Mouse (Mus musculus) embryonic facial prominence, embryonic 15.5 days (tissue): ENCODE measurements around the gene Sycn. TPM values are rescaled to one million over a fixed set of nuclear protein-coding genes. Genes with fewer than 3 reads are reported as not detected.
A peak's percentile ranks its signal among the peaks of the same experiment; 100 is the strongest.

Experiments used
- ATAC-seq: fragments of 200-750 bp; cut with Nextera tagmentation; 2 replicates; pipeline ENCODE4 v1.8.0; 2017; ENCODE audit warnings: low read depth, moderate TSS enrichment; ENCODE audit not compliant: insufficient number of reproducible peaks, low FRiP score, low TSS enrichment
- H3K27ac ChIP-seq: fragments of 300-500 bp; sonication (generic); replicated peaks from 2 replicates; pipeline ENCODE4 v1.5.1; 2015; ENCODE audit warnings: mild to moderate bottlenecking, inconsistent platforms
- H3K27me3 ChIP-seq: fragments of 300-500 bp; sonication (generic); 2 replicates; pipeline ENCODE4 v1.6.1; 2015; ENCODE audit warnings: inconsistent platforms
- H3K36me3 ChIP-seq: fragments of 300-500 bp; sonication (generic); 2 replicates; pipeline ENCODE4 v1.6.1; 2015; ENCODE audit warnings: mild to moderate bottlenecking, inconsistent platforms
- H3K4me1 ChIP-seq: fragments of 300-500 bp; sonication (generic); 2 replicates; pipeline ENCODE4 v1.6.1; 2015; ENCODE audit warnings: inconsistent platforms
- H3K4me2 ChIP-seq: fragments of 300-500 bp; sonication (generic); replicated peaks from 2 replicates; pipeline ENCODE4 v1.6.1; 2015; ENCODE audit warnings: mild to moderate bottlenecking, inconsistent platforms
- H3K4me3 ChIP-seq: fragments of 300-500 bp; sonication (generic); replicated peaks from 2 replicates; pipeline ENCODE4 v1.5.1; 2015; ENCODE audit warnings: mild to moderate bottlenecking, inconsistent platforms
- H3K9ac ChIP-seq: fragments of 300-500 bp; sonication (generic); 2 replicates; pipeline ENCODE4 v1.6.1; 2015; ENCODE audit warnings: inconsistent platforms
- H3K9me3 ChIP-seq: fragments of 300-500 bp; sonication (generic); replicated peaks from 2 replicates; pipeline ENCODE4 v1.6.1; 2016; ENCODE audit warnings: inconsistent platforms
- WGBS: fragments of 180-500 bp; shearing (Covaris S2); methylation state at CpG from one replicate; pipeline ENCODE4 v1.1.7; 2015; 5-methylcytosine and 5-hydroxymethylcytosine counted together
- microRNA-seq: library from miRNA; unstranded; fragments of <30 nt; microRNA quantifications from one replicate; pipeline ENCODE4, GENCODE M21; 2016; ENCODE audit warnings: borderline number of aligned reads
- polyA plus RNA-seq: library from polyadenylated mRNA; unstranded; fragments of >200 nt; fragmentation: Nextera tagmentation; extraction: Ambion mirVana; gene quantifications from 2 replicates; pipeline ENCODE4 v1.2.1, GENCODE M21; 2015

Gene Sycn
- polyA plus RNA-seq, 1 experiment from 2014 or later, result not detected

DNA sequence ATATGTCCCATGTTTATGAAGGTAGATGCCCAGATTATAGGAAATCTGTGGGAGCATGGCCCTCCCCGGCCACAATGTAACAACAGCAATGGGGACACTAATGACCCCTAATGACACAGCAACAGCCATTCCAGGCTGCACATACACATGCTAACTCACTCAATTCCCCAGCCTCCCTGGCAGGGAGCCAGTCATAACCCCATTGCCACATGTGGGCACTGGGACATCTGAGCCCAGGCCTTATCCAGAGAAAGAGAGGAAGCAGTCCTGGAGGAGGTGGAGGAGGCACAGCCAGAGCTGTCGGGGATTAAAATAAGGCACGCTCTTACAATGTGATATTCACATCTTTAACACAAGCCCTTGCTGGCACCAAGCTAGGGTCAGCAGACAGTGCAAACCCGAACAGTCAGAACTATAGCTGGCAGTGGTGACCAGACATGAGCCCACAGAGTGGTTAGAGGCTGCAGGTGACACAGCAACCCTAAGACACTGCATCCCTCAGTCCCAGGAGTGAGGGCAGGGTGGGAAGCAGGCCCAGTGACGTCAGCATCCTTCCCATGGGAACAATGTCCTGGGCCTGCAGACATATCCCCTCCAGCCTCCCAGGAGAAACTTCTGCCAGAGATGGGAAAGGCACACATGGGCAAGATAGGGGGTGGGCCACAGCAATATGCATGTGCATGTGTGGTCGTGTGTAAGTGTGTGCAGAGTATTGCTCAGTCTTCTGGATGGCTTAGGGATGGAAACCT is 46.2 kb downstream of the Sycn start:
- H3K4me2 ChIP-seq, result no peak overlapping the region
- peak overlapping the region; percentile 1; the same call in 1 of the 2 replicates for H3K27ac ChIP-seq
- H3K4me3 ChIP-seq, result no peak overlapping the region
- no peak; the same call in 1 of the 2 replicates for ATAC-seq
- H3K4me1 ChIP-seq, result peaks cover 69% of the 10 kb centered on the region
- 31% methylated on average over 6 of the region's 6 CpGs for WGBS
- no peak overlapping the region for H3K9ac ChIP-seq
- no peaks in the 10 kb centered on the region for H3K27me3 ChIP-seq
- no peaks in the 10 kb centered on the region for H3K36me3 ChIP-seq
- no peaks in the 10 kb centered on the region for H3K9me3 ChIP-seq

DNA sequence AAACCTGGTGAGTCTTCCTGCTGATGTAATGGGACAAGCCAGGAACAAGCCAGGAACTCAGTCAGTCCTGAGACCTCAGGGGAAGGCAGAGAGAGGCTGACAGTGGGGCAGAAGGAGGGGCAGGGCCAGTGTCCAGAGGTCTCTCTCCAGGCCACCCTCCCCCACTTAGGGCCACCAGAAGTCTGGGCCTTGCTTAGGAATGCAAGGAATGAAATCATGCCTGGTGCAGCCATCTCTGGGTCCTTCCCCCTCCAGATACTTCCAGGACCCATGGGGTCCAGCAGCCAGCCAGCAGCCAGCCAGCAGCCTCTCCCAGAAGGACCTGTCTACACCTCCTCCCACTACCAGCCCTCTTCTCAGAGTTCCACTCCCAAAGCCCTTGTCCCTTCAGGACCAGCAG is 47.0 kb downstream of the Sycn start:
- no peak overlapping the region for H3K4me2 ChIP-seq
- H3K4me3 ChIP-seq, result no peak overlapping the region
- no peaks in the 10 kb centered on the region for H3K36me3 ChIP-seq
- H3K9me3 ChIP-seq, result no peaks in the 10 kb centered on the region
- H3K27ac ChIP-seq, result peak overlapping the region; percentile 1; the same call in 1 of the 2 replicates
- no peaks in the 10 kb centered on the region for H3K27me3 ChIP-seq
- peaks cover 77% of the 10 kb centered on the region for H3K4me1 ChIP-seq
- ATAC-seq, result no peak
- H3K9ac ChIP-seq, result no peak overlapping the region

Small RNAs within 50 kb of the gene (microRNA-seq; reads per million reads assigned to microRNA genes)
- gene Mir7049, result not detected

Other genes starting within 250 kb of the Sycn start
- 0.13 and 0.30 TPM in 2 replicates for gene Selenov, start 249.7 kb upstream of the Sycn start, polyA plus RNA-seq
- gene Dll3, start 238.6 kb upstream of the Sycn start, polyA plus RNA-seq, result 2.0 and 2.4 TPM in 2 replicates
- 125 and 128 TPM in 2 replicates for gene Timm50, start 228.8 kb upstream of the Sycn start, polyA plus RNA-seq
- 93.3 and 98.8 TPM in 2 replicates for gene Supt5, start 202.1 kb upstream of the Sycn start, polyA plus RNA-seq
- gene Rps16, start 190.2 kb upstream of the Sycn start, polyA plus RNA-seq, result 1,000 and 1,004 TPM in 2 replicates
- 66.8 and 76.1 TPM in 2 replicates for gene Plekhg2, start 168.3 kb upstream of the Sycn start, polyA plus RNA-seq
- gene Zfp36, start 160.6 kb upstream of the Sycn start, polyA plus RNA-seq, result 20.2 and 23.5 TPM in 2 replicates
- gene Med29, start 148.2 kb upstream of the Sycn start, polyA plus RNA-seq, result 47.7 and 52.1 TPM in 2 replicates
- gene Paf1, start 147.9 kb upstream of the Sycn start, polyA plus RNA-seq, result 78.9 and 84.9 TPM in 2 replicates
- 16.8 and 18.1 TPM in 2 replicates for gene Gmfg, start 103.4 kb upstream of the Sycn start, polyA plus RNA-seq
- gene Lrfn1, start 88.9 kb upstream of the Sycn start, polyA plus RNA-seq, result 4.8 and 5.3 TPM in 2 replicates
- not detected in 2 replicates for gene Ifnl2, start 30.4 kb upstream of the Sycn start, polyA plus RNA-seq
- not detected in 2 replicates for gene Ifnl3, start 18.0 kb upstream of the Sycn start, polyA plus RNA-seq
- 2.6 and 4.6 TPM in 2 replicates for gene Nccrp1, start 6.4 kb downstream of the Sycn start, polyA plus RNA-seq
- 32.8 and 34.1 TPM in 2 replicates for gene Samd4b, start 57.3 kb downstream of the Sycn start, polyA plus RNA-seq
- 37.4 and 39.3 TPM in 2 replicates for gene Pak4, start 57.3 kb downstream of the Sycn start, polyA plus RNA-seq
- gene Acp7, start 90.4 kb downstream of the Sycn start, polyA plus RNA-seq, result 1.3 and 1.9 TPM in 2 replicates
- gene Fbxo27, start 152.0 kb downstream of the Sycn start, polyA plus RNA-seq, result 8.8 and 9.1 TPM in 2 replicates
- gene Fbxo17, start 175.9 kb downstream of the Sycn start, polyA plus RNA-seq, result 29.1 and 32.3 TPM in 2 replicates
- 122 and 124 TPM in 2 replicates for gene Mrps12, start 200.9 kb downstream of the Sycn start, polyA plus RNA-seq
- gene Sars2, start 201.1 kb downstream of the Sycn start, polyA plus RNA-seq, result 21.9 and 25.3 TPM in 2 replicates
- gene Ccer2, start 215.3 kb downstream of the Sycn start, polyA plus RNA-seq, result 128 and 230 TPM in 2 replicates
- 85.3 and 89.4 TPM in 2 replicates for gene Sirt2, start 225.8 kb downstream of the Sycn start, polyA plus RNA-seq
- gene Nfkbib, start 226.6 kb downstream of the Sycn start, polyA plus RNA-seq, result 42.8 and 47.1 TPM in 2 replicates
- 3.8 and 4.7 TPM in 2 replicates for gene Rinl, start 248.1 kb downstream of the Sycn start, polyA plus RNA-seq